Mouse (Mus musculus) NIH3T3 (cell line): Measurements from ENCODE around the gene Ino80b.

ENCODE experiments used
- DNase-seq: peaks from one replicate; pipeline ENCODE4 v3.0.0-alpha.2; 2012; ENCODE audit warnings: low read depth

The Ino80b gene

DNA sequence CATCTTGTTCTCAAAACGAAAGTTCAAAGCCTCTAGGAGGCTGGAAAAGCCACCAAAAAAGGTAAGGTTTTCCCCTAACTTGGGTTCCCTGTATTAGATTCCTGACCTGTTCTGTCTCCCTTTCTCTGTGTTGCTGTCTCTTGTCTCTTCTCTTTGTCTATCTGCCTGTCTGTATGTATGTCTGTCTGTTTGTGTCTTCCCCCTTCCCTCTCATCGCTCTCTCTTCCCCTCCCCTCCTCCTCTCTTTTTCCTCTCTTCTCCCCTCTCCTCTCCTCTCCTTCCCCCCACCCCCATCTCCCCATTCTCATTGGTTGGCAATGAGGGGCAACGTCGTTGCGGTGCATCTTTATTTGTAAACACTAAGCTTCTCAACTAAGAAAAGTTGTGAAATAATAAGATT, at the start of gene Ino80b:
TSS of gene Ino80b (minus strand) at position 101 of the 400 bp plus-strand sequence.
- DNase-seq, result no peak

GRCm38 (mm10) chr6:83172240-83172920, 47.1 kb upstream of the Ino80b start:
- no peak for DNase-seq

GRCm38 (mm10) chr6:83171063-83171462, 45.8 kb upstream of the Ino80b start:
- DNase-seq, result no peak

DNA sequence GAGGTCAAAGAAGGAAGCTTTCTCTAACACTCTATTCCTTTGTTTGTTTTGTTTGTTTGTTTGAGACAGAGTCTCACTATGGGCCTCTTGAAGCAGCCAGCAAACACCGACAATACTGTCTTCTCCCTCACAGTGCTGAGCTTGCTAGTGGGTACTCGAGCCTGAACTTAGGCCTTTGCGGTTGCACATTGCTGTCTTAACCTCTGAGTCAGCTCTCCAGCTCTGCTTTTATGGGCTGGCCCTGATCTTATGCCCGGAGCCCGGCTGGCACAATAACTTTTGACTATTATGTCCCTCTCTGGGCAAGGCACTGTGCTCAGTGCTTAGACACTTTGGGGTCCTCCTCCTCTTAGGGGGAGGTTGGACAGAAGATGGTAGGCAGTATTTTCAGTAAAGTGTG, 44.6 kb upstream of the Ino80b start:
- peak; percentile 58 for DNase-seq

- peak; percentile 59 for DNase-seq
Observed at GRCm38 (mm10) chr6:83166243-83166630, 41.0 kb upstream of the Ino80b start.

GRCm38 (mm10) chr6:83165607-83166242, 40.5 kb upstream of the Ino80b start, which contains the start of gene Dctn1:
Gene Dctn1 (plus strand): TSS chr6:83165920.
- peak; percentile 98 for DNase-seq

DNA sequence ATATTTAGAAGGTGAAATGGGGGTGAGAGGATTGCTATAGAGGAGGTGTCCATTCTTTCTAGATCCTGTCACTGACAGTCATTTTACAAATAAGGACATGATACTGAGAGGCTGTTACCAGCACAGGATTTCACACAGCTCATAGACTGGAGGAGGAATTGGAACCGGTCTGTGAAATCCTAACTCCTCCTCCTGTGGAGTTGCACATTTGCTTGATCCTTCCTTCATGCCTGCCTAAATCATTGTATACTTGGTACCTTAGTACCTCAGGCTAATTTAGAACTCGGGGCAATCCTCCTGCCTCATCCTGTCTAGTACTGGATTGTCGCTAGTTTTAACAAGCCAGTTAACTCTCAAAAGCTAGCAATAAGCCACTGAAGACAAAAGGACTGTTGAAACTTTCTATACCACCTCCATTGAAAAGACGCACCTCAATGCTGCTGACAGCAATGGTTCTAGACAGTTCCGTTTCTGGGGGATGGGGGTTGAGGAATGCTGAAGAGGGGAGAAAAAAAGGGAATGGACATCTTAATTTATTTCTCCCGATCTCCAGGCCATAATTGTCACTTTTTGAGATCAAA, 39.9 kb upstream of the Ino80b start:
- peak; percentile 67 for DNase-seq

DNA sequence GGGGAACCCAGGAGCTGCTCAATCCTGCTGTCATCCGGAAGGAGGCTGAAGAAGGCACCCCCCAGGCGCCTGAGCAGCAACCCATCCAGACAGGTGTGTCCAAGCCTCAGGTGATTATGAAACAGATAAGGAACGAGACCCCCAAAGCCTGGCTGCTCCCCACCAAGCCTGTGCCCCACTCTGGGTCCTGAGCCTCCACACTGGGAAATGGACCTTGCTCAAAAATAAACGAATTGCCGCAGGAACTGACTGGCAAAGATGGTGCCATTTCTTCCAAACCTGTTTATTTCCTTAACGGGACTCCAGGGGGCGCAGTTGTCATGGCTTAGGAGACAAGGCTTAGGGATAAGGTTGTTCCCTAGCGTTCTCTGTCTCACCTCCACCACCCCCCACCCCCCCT, 37.5 kb upstream of the Ino80b start:
- peak; percentile 79 for DNase-seq

DNA sequence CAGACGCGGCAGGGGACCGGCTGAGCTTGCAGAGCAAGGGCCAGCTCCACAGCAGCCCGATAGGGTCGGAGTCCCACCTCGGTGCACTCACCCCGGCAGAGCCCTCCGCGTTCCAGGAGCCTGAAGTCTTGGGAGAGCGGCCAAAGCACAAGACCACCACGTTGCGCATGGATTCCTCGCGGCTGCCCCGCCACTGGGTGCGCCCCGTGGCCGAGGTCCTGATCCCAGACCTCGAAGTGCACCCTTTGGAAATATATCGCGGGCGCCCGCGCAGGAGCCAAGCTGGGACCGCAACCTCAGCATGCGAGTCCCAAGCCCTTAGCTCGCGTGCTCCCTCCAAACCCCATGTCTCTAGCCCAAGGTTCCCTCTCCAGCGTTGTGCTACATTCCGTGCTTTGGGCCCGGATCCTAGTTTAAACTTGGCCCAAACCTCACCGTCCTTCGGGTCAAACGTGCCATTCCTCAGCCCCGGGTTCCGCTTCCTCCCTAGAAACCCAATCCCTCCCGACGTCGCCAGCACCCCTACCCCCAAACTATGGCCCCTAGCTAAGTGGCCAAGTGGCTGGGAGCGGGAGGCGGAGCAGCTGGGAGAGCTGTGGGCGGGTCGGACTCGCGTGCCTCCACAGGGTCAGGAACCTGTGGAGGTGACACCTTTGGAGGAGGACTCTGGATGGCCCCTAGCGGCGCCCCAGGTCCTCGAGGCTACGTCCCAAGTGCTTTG, 36.9 kb upstream of the Ino80b start:
- no peak for DNase-seq

GRCm38 (mm10) chr6:83161442-83161841, 36.2 kb upstream of the Ino80b start:
- no peak for DNase-seq

GRCm38 (mm10) chr6:83159456-83159855, 34.2 kb upstream of the Ino80b start:
- peak; percentile 90 for DNase-seq

- peak; percentile 77 for DNase-seq
Observed at GRCm38 (mm10) chr6:83156259-83156684, 31.0 kb upstream of the Ino80b start, which contains the start of the genes Wdr54 and 1700003E16Rik. Gene Wdr54 (minus strand): TSS chr6:83156397. Gene 1700003E16Rik (plus strand): TSS chr6:83156404.

- peak; percentile 60 for DNase-seq
Observed at GRCm38 (mm10) chr6:83155552-83156238, 30.5 kb upstream of the Ino80b start.

GRCm38 (mm10) chr6:83153485-83153884, 28.3 kb upstream of the Ino80b start:
- no peak for DNase-seq

DNA sequence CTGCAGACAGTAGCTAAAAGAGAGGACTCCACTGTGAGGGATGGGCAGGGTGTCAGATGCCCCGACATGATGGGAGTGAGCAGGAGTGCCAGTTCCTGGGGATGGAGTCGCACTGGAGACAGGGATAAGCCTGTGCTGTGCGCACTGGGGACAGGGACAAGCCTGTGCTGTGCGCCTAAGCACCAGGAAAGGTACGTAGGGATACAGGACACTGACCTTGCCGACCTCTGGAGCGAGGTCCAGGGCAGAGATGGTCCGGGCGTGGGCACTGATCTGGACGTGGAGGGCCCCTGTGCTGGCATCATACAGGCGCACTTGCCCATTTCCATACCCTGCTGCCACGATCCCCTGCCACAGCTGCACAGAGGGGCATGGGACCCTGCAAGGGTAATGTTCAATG, 27.8 kb upstream of the Ino80b start:
- DNase-seq, result no peak

DNA sequence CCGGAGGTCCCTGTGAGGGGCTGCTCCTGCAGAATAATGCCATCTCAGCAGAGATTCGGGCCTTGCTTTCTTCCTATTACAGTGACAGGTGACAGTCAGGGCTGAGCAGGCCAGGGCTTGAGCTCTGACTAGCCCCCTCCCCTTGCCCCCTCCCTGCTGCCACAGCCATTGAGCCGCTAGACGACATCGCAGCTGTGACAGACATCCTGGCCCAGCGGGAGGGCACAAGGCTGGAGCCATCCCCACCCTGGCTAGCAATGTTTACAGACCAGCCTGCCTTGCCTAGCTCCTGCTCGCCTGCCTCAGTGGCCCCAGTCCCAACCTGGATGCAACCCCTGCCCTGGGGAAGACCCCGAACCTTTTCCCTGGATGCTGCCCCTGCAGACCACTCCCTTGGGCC, 26.5 kb upstream of the Ino80b start:
- no peak for DNase-seq

- no peak for DNase-seq
Observed at GRCm38 (mm10) chr6:83147280-83147679, 22.0 kb upstream of the Ino80b start.

- no peak for DNase-seq
Observed at GRCm38 (mm10) chr6:83145805-83146204, 20.6 kb upstream of the Ino80b start.

- DNase-seq, result peak; percentile 83
Observed at GRCm38 (mm10) chr6:83145209-83145608, 20.0 kb upstream of the Ino80b start.

- no peak for DNase-seq
Observed at GRCm38 (mm10) chr6:83142886-83143285, 17.7 kb upstream of the Ino80b start.

- DNase-seq, result no peak
Observed at GRCm38 (mm10) chr6:83142211-83142731, 17.0 kb upstream of the Ino80b start.

GRCm38 (mm10) chr6:83141636-83142035, 16.4 kb upstream of the Ino80b start:
- DNase-seq, result peak; percentile 41
